Mouse (Mus musculus) embryonic facial prominence, embryonic 10.5 days (tissue): ENCODE measurements at regions not wholly inside any gene's neighbourhood (a gene's known extent, or its start where the extent isn't known, plus 50 kb on each side); places are given as distances from the start of the nearest gene placed in this dataset.

Experiments
- DNase-seq: peaks from one replicate; pipeline ENCODE4 v3.0.0-alpha.2; 2017; ENCODE audit warnings: low spot score
- H3K27ac ChIP-seq: fragments of 300-500 bp; sonication (generic); replicated peaks from 2 replicates; pipeline ENCODE4 v1.5.1; 2016; ENCODE audit warnings: mild to moderate bottlenecking
- H3K27me3 ChIP-seq: fragments of 300-500 bp; sonication (generic); replicated peaks from 2 replicates; pipeline ENCODE4 v1.6.1; 2016; ENCODE audit warnings: low read depth, mild to moderate bottlenecking; ENCODE audit not compliant: poor library complexity, severe bottlenecking
- H3K36me3 ChIP-seq: fragments of 300-500 bp; sonication (generic); replicated peaks from 2 replicates; pipeline ENCODE4 v1.6.1; 2016; ENCODE audit warnings: mild to moderate bottlenecking, moderate library complexity
- H3K4me1 ChIP-seq: fragments of 300-500 bp; sonication (generic); 2 replicates; pipeline ENCODE4 v1.6.1; 2016
- H3K4me3 ChIP-seq: fragments of 300-500 bp; sonication (generic); 2 replicates; pipeline ENCODE4 v1.5.1; 2016; ENCODE audit warnings: mild to moderate bottlenecking, moderate library complexity
- H3K9me3 ChIP-seq: fragments of 300-500 bp; sonication (generic); 2 replicates; pipeline ENCODE4 v1.6.1; 2016; ENCODE audit warnings: mild to moderate bottlenecking
- WGBS: fragments of 180-500 bp; shearing (Covaris S2); methylation state at CpG from one replicate; pipeline ENCODE4 v1.1.7; 2016; 5-methylcytosine and 5-hydroxymethylcytosine counted together

- H3K4me3 ChIP-seq, result no peak overlapping the region
- no peak for DNase-seq
- H3K36me3 ChIP-seq, result no peaks in the 10 kb centered on the region
- H3K4me1 ChIP-seq, result no peaks in the 10 kb centered on the region
- no peaks in the 10 kb centered on the region for H3K27me3 ChIP-seq
- H3K27ac ChIP-seq, result no peak overlapping the region
- no peaks in the 10 kb centered on the region for H3K9me3 ChIP-seq
These were observed 154.0 kb downstream of the Gm10192 start for GRCm38 (mm10) chr4:97028938-97029337.

GRCm38 (mm10) chr4:97025446-97026040, 157.4 kb downstream of the Gm10192 start:
- H3K4me3 ChIP-seq, result no peak overlapping the region
- H3K9me3 ChIP-seq, result no peaks in the 10 kb centered on the region
- no peak overlapping the region for H3K27ac ChIP-seq
- no peak for DNase-seq
- 70% methylated on average over 4 of the region's 4 CpGs for WGBS
- H3K27me3 ChIP-seq, result no peaks in the 10 kb centered on the region
- H3K4me1 ChIP-seq, result no peaks in the 10 kb centered on the region
- no peaks in the 10 kb centered on the region for H3K36me3 ChIP-seq

- Histone ChIP-seq H3K36me3 (no peaks in the 10 kb centered on the region), H3K4me3 (no peak overlapping the region), H3K9me3 (no peaks in the 10 kb centered on the region), H3K27me3 (no peaks in the 10 kb centered on the region), H3K27ac (no peak overlapping the region), H3K4me1 (no peaks in the 10 kb centered on the region)
- DNase-seq, result no peak
These were observed 181.6 kb downstream of the Gm10192 start for GRCm38 (mm10) chr4:97001321-97001720.

- H3K27ac ChIP-seq, result no peak overlapping the region
- H3K9me3 ChIP-seq, result no peaks in the 10 kb centered on the region
- H3K36me3 ChIP-seq, result no peaks in the 10 kb centered on the region
- DNase-seq, result no peak
- no peaks in the 10 kb centered on the region for H3K27me3 ChIP-seq
- no peak overlapping the region for H3K4me3 ChIP-seq
- WGBS, result 93% methylated on average over 2 of the region's 2 CpGs
- no peaks in the 10 kb centered on the region for H3K4me1 ChIP-seq
These were observed 195.3 kb upstream of the Gm12695 start for GRCm38 (mm10) chr4:96980311-96980710.

GRCm38 (mm10) chr4:96979876-96980275, 194.9 kb upstream of the Gm12695 start:
- no peak overlapping the region for H3K27ac ChIP-seq
- H3K9me3 ChIP-seq, result no peaks in the 10 kb centered on the region
- no peak for DNase-seq
- no peak overlapping the region for H3K4me3 ChIP-seq
- no peaks in the 10 kb centered on the region for H3K36me3 ChIP-seq
- H3K4me1 ChIP-seq, result no peaks in the 10 kb centered on the region
- H3K27me3 ChIP-seq, result no peaks in the 10 kb centered on the region
- WGBS, result 87% methylated on average over 3 of the region's 3 CpGs

- Histone ChIP-seq H3K4me1 (no peaks in the 10 kb centered on the region), H3K36me3 (no peaks in the 10 kb centered on the region), H3K9me3 (no peaks in the 10 kb centered on the region), H3K27ac (no peak overlapping the region), H3K4me3 (no peak overlapping the region), H3K27me3 (no peaks in the 10 kb centered on the region)
- DNase-seq, result no peak
- 70% methylated on average over 3 of the region's 3 CpGs for WGBS
These were observed 189.9 kb upstream of the Gm12695 start for GRCm38 (mm10) chr4:96974935-96975334.

- no peak for DNase-seq
- Histone ChIP-seq H3K27ac (no peak overlapping the region), H3K4me1 (no peaks in the 10 kb centered on the region), H3K4me3 (no peak overlapping the region), H3K27me3 (no peaks in the 10 kb centered on the region), H3K36me3 (no peaks in the 10 kb centered on the region), H3K9me3 (no peaks in the 10 kb centered on the region)
- WGBS, result 73% methylated on average over 1 of the region's 1 CpGs
These were observed 188.8 kb upstream of the Gm12695 start for GRCm38 (mm10) chr4:96973804-96974203.

GRCm38 (mm10) chr4:96969199-96969598, 184.2 kb upstream of the Gm12695 start:
- Histone ChIP-seq H3K27me3 (no peaks in the 10 kb centered on the region), H3K4me3 (no peak overlapping the region), H3K9me3 (no peaks in the 10 kb centered on the region), H3K27ac (no peak overlapping the region), H3K36me3 (no peaks in the 10 kb centered on the region), H3K4me1 (no peaks in the 10 kb centered on the region)
- DNase-seq, result no peak
- WGBS, result 65% methylated on average over 5 of the region's 5 CpGs

GRCm38 (mm10) chr4:96968545-96969164, 183.7 kb upstream of the Gm12695 start:
- 75% methylated on average over 10 of the region's 10 CpGs for WGBS
- no peak for DNase-seq

More at GRCm38 (mm10) chr4:96968545-96969164, 183.7 kb upstream of the Gm12695 start:
- H3K4me3 ChIP-seq, result no peak overlapping the region
- H3K9me3 ChIP-seq, result no peaks in the 10 kb centered on the region
- H3K27ac ChIP-seq, result no peak overlapping the region
- no peaks in the 10 kb centered on the region for H3K36me3 ChIP-seq
- no peaks in the 10 kb centered on the region for H3K27me3 ChIP-seq
- H3K4me1 ChIP-seq, result no peaks in the 10 kb centered on the region
